Mouse (Mus musculus): ENCODE data around the gene Eif5a. TPM values are rescaled to one million over a fixed set of nuclear protein-coding genes. Genes with fewer than 3 reads are reported as not detected.

Eif5a gene
- polyA plus RNA-seq, 1 experiment = 575 TPM

DNA sequence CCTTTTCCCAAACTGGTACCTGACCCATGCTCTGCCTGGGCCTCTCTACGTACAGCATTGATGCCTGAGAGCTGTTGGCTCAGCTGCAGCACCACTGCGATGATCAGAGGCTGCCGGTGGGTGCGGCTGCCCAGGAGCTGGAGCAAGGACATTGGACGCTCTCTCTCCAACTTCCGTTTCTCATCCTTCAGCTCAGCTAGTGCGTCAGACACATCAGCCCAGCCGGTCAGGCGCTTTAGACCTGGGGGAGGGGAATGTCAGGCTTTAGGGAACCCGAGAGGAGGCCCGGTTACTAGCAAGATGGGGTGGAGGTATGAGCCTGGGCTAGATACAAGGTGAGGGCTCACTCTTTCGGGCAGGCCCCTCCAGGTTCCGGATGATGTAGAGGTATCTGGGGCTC is 23.5 kb upstream of the Eif5a start:
- H3K4me1 ChIP-seq (ENCODE audit: control insufficient read depth, insufficient read depth, low read length) = 0 out of 2 replicates have a peak, but pooled peaks cover 4% of the 10 kb centered on the region
- no peak for TF ChIP-seq POLR2A (IDR thresholded peaks at IDR 0.05; ENCODE audit: low read depth, low read length)
- no peak for TF ChIP-seq CTCF (conservative IDR thresholded peaks at IDR 0.05; ENCODE audit: insufficient read depth, insufficient read length, low read depth, low read length)
- H3K27ac ChIP-seq (ENCODE audit: insufficient read depth, low read depth, low read length) = no peak overlapping the region
- 76% methylated on average over 13 of the region's 13 CpGs for WGBS
- no peak overlapping the region for H3K4me3 ChIP-seq (ENCODE audit: insufficient read depth, low read depth, low read length)
- no peaks in the 10 kb centered on the region for H3K36me3 ChIP-seq (ENCODE audit: control insufficient read depth, insufficient read depth, low read length)
- no peak for DNase-seq
- no peaks in the 10 kb centered on the region for H3K27me3 ChIP-seq (replicated peaks; ENCODE audit: control insufficient read depth, insufficient read depth, low read length)

DNA sequence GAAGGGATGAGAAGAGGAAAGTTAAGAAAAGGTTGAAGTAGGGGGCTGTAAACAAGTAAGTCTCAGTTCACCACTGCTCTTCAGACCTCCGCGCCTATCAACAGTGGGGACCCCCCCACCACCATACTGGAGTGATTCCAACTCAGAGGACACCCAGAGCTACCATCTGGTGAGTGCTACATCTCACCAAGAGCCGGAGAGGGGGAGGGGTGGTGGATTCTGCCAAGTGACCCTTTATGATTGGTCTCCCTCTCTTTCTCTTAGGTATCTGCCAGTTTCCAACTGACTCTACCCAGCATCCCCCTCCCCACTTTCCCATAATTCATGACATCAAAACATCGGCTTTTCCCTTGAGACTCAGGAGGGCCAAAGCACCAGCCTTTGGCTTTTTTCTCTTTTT is 19.2 kb upstream of the Eif5a start:
- 84% methylated on average over 4 of the region's 4 CpGs for WGBS
- no peak for DNase-seq
- Histone ChIP-seq H3K27me3 (replicated peaks; ENCODE audit: control insufficient read depth, insufficient read depth, low read length) (0 out of 2 replicates have a peak, but pooled peaks cover 1% of the 10 kb centered on the region), H3K36me3 (ENCODE audit: control insufficient read depth, insufficient read depth, low read length) (no peaks in the 10 kb centered on the region), H3K4me3 (ENCODE audit: insufficient read depth, low read depth, low read length) (no peak overlapping the region), H3K4me1 (ENCODE audit: control insufficient read depth, insufficient read depth, low read length) (peaks cover 7% of the 10 kb centered on the region; the same call in 1 of the 2 replicates), H3K27ac (ENCODE audit: insufficient read depth, low read depth, low read length) (no peak overlapping the region)
- TF ChIP-seq CTCF (conservative IDR thresholded peaks at IDR 0.05; ENCODE audit: insufficient read depth, insufficient read length, low read depth, low read length) (no peak), POLR2A (IDR thresholded peaks at IDR 0.05; ENCODE audit: low read depth, low read length) (no peak)

DNA sequence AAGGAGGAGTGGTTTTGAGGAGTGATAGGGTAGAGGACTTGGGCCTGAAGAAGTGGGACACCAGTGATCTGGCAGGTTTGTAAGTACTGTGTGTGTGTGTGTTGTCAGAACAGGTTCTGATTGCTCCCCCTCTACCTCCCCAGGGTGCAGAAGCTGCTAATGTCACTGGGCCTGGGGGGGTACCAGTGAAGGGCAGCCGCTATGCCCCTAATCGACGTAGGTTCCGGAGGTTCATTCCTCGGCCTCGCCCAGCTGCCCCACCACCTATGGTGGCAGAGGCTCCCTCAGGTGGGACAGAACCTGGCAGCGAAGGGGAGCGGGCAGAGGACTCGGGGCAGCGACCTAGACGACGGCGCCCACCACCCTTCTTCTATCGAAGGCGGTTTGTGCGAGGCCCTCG is 18.0 kb upstream of the Eif5a start:
- no peaks in the 10 kb centered on the region for H3K36me3 ChIP-seq (ENCODE audit: control insufficient read depth, insufficient read depth, low read length)
- peaks cover 9% of the 10 kb centered on the region for H3K4me1 ChIP-seq (ENCODE audit: control insufficient read depth, insufficient read depth, low read length)
- DNase-seq = no peak
- no peak for TF ChIP-seq POLR2A (IDR thresholded peaks at IDR 0.05; ENCODE audit: low read depth, low read length)
- TF ChIP-seq CTCF (conservative IDR thresholded peaks at IDR 0.05; ENCODE audit: insufficient read depth, insufficient read length, low read depth, low read length) = no peak
- no peak overlapping the region for H3K27ac ChIP-seq (ENCODE audit: insufficient read depth, low read depth, low read length)
- 0 out of 2 replicates have a peak, but pooled peaks cover 1% of the 10 kb centered on the region for H3K27me3 ChIP-seq (replicated peaks; ENCODE audit: control insufficient read depth, insufficient read depth, low read length)
- H3K4me3 ChIP-seq (ENCODE audit: insufficient read depth, low read depth, low read length) = no peak overlapping the region
- 95% methylated on average over 17 of the region's 17 CpGs for WGBS

DNA sequence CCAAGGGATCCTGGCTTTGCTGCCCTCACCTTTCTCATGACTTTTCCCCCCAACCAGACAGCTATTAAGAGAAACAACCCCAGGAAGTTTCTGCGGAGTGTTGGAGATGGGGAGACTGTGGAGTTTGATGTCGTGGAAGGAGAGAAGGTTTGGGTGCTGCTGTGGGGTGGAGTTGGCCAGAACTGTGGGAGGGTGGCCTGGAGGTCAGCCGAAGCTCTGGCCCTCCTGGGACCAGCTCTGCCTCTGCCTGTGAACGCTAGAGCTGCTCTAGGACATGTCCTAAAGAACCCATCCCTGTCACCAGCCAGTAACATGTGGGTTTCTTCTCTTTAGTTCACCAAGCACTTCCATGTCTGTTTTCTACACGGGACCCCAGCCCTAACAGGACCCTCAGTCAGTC is 17.4 kb upstream of the Eif5a start:
- Histone ChIP-seq H3K4me1 (ENCODE audit: control insufficient read depth, insufficient read depth, low read length) (peaks cover 9% of the 10 kb centered on the region), H3K27ac (ENCODE audit: insufficient read depth, low read depth, low read length) (0 out of 2 replicates have a peak overlapping the region, but pooled peaks have one; percentile 73), H3K4me3 (ENCODE audit: insufficient read depth, low read depth, low read length) (no peak overlapping the region), H3K27me3 (replicated peaks; ENCODE audit: control insufficient read depth, insufficient read depth, low read length) (0 out of 2 replicates have a peak, but pooled peaks cover 1% of the 10 kb centered on the region), H3K36me3 (ENCODE audit: control insufficient read depth, insufficient read depth, low read length) (no peaks in the 10 kb centered on the region)
- 63% methylated on average over 5 of the region's 5 CpGs for WGBS
- no peak for DNase-seq
- no peak for TF ChIP-seq POLR2A (IDR thresholded peaks at IDR 0.05; ENCODE audit: low read depth, low read length)
- no peak for TF ChIP-seq CTCF (conservative IDR thresholded peaks at IDR 0.05; ENCODE audit: insufficient read depth, insufficient read length, low read depth, low read length)

DNA sequence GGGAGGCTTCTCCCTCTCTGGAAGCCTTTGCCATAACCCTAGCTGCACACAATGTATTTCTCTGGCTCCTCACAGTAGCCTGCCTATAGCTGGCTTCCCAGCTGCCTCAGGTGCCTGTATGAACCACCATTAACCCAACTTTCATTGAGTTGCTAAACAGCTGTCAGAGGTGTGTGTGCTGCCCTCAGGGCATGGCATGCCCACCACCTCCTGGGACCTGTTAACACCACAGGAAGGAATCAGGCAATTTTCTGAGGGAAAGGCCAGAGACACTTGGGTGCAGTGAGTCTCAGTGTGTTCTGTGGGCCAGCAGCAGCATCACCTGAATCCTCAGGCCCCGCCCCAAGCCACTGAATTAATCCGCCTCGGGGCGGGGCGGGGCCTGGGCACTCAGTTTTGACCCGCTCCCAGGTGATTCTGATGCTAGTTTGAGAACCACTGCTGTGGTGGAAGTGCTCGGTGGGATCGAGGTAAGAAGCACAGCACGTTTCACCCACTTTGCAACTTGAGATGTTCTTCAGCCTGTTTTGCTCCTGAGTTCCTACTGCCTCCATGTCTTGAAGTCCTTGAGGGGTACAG is 16.7 kb upstream of the Eif5a start:
- Histone ChIP-seq H3K4me1 (ENCODE audit: control insufficient read depth, insufficient read depth, low read length) (peaks cover 9% of the 10 kb centered on the region), H3K27ac (ENCODE audit: insufficient read depth, low read depth, low read length) (peak overlapping the region; percentile 73), H3K36me3 (ENCODE audit: control insufficient read depth, insufficient read depth, low read length) (no peaks in the 10 kb centered on the region), H3K27me3 (replicated peaks; ENCODE audit: control insufficient read depth, insufficient read depth, low read length) (0 out of 2 replicates have a peak, but pooled peaks cover 1% of the 10 kb centered on the region), H3K4me3 (ENCODE audit: insufficient read depth, low read depth, low read length) (no peak overlapping the region)
- WGBS = 49% methylated on average over 9 of the region's 9 CpGs
- DNase-seq = peak; percentile 40
- no peak for TF ChIP-seq CTCF (conservative IDR thresholded peaks at IDR 0.05; ENCODE audit: insufficient read depth, insufficient read length, low read depth, low read length)
- TF ChIP-seq POLR2A (IDR thresholded peaks at IDR 0.05; ENCODE audit: low read depth, low read length) = no peak

DNA sequence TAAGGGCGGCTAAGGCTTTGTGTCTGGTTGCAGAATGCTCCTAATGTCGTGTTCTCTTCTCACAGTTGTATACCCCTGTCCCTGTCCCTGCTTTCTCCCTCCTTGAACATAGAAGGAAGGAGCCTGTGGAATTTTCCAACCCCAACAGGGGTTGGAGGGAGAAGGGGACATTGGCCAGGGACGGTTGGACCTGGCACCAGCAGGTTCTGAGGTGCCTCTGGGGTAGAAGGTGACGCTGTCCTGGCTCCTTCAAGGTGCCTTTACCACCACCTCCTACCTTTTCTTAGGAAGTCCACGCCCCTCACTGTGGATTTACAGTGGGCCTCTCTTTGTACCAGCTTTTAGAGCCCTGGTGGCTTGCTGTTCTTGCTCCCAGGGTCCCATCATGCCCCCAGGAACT is 16.1 kb upstream of the Eif5a start:
- peak; percentile 44 for DNase-seq
- Histone ChIP-seq H3K4me1 (ENCODE audit: control insufficient read depth, insufficient read depth, low read length) (peaks cover 9% of the 10 kb centered on the region), H3K36me3 (ENCODE audit: control insufficient read depth, insufficient read depth, low read length) (no peaks in the 10 kb centered on the region), H3K4me3 (ENCODE audit: insufficient read depth, low read depth, low read length) (no peak overlapping the region), H3K27ac (ENCODE audit: insufficient read depth, low read depth, low read length) (peak overlapping the region; percentile 73), H3K27me3 (replicated peaks; ENCODE audit: control insufficient read depth, insufficient read depth, low read length) (0 out of 2 replicates have a peak, but pooled peaks cover 1% of the 10 kb centered on the region)
- 53% methylated on average over 5 of the region's 5 CpGs for WGBS
- TF ChIP-seq CTCF (conservative IDR thresholded peaks at IDR 0.05; ENCODE audit: insufficient read depth, insufficient read length, low read depth, low read length) = no peak
- no peak for TF ChIP-seq POLR2A (IDR thresholded peaks at IDR 0.05; ENCODE audit: low read depth, low read length)

DNA sequence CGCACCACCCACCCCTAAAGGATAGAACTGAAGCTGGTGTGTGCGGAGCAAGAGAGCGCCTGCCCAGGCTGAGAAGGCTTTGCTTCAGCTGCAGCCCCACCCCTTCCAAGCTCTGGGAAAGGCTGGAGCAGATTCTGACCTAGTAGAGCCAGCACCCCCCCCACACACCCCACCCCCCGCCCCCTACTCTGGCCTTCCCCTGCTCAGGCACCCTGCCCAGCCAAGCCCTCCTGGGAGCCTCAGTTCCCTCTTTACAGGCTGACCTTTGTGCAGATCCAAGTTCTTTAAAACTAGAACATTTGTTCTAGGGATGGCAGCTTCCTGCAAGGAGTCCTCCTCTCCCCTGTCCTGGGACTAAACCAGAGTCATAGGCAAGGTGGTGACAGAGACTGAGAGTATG is 15.6 kb upstream of the Eif5a start:
- Histone ChIP-seq H3K27me3 (replicated peaks; ENCODE audit: control insufficient read depth, insufficient read depth, low read length) (0 out of 2 replicates have a peak, but pooled peaks cover 1% of the 10 kb centered on the region), H3K4me3 (ENCODE audit: insufficient read depth, low read depth, low read length) (no peak overlapping the region), H3K27ac (ENCODE audit: insufficient read depth, low read depth, low read length) (peak overlapping the region; percentile 68), H3K4me1 (ENCODE audit: control insufficient read depth, insufficient read depth, low read length) (peaks cover 9% of the 10 kb centered on the region), H3K36me3 (ENCODE audit: control insufficient read depth, insufficient read depth, low read length) (no peaks in the 10 kb centered on the region)
- peak; percentile 57 for DNase-seq
- 29% methylated on average over 4 of the region's 4 CpGs for WGBS
- no peak for TF ChIP-seq POLR2A (IDR thresholded peaks at IDR 0.05; ENCODE audit: low read depth, low read length)
- no peak for TF ChIP-seq CTCF (conservative IDR thresholded peaks at IDR 0.05; ENCODE audit: insufficient read depth, insufficient read length, low read depth, low read length)

All from kidney, adult 2 months (tissue).